Mouse (Mus musculus): ENCODE results near the gene BC030867. TPM values are rescaled to one million over a fixed set of nuclear protein-coding genes. Genes with fewer than 3 reads are reported as not detected.
"Not testable (repeated sequence)": the region's sequence is repeated elsewhere in the genome, so short reads cannot be mapped to it uniquely, and the experiment has no call there.

The BC030867 gene
- polyA plus RNA-seq, 1 experiment from 2014 or later: 13.5 TPM

GRCm38 (mm10) chr11:102258095-102258494 is 9.4 kb downstream of the BC030867 start:
- H3K9me3 ChIP-seq: no peaks in the 10 kb centered on the region
- H3K36me3 ChIP-seq: peaks cover 63% of the 10 kb centered on the region
- no peaks in the 10 kb centered on the region for H3K27me3 ChIP-seq (replicated peaks)
- H3K9ac ChIP-seq: no peak overlapping the region
- peaks cover 27% of the 10 kb centered on the region for H3K4me1 ChIP-seq
- no peak overlapping the region for H3K4me3 ChIP-seq
- ATAC-seq (ENCODE audit: extremely low read depth, insufficient number of reproducible peaks, low FRiP score, low TSS enrichment): no peak
- H3K27ac ChIP-seq (replicated peaks): no peak overlapping the region
- 56% methylated on average over 6 of the region's 6 CpGs for WGBS
- no peak overlapping the region for H3K4me2 ChIP-seq

- Histone ChIP-seq H3K27ac (replicated peaks) (no peak overlapping the region), H3K36me3 (peaks cover 67% of the 10 kb centered on the region), H3K27me3 (replicated peaks) (no peaks in the 10 kb centered on the region), H3K4me2 (no peak overlapping the region), H3K4me1 (peaks cover 27% of the 10 kb centered on the region), H3K9ac (no peak overlapping the region), H3K4me3 (no peak overlapping the region), H3K9me3 (no peaks in the 10 kb centered on the region)
- 86% methylated on average over 3 of the region's 3 CpGs for WGBS
- ATAC-seq (ENCODE audit: extremely low read depth, insufficient number of reproducible peaks, low FRiP score, low TSS enrichment): no peak
These were observed 9.8 kb downstream of the BC030867 start for GRCm38 (mm10) chr11:102258521-102258920.

- H3K9ac ChIP-seq: 0 out of 2 replicates have a peak overlapping the region, but pooled peaks have one; percentile 10
- no peak for ATAC-seq (ENCODE audit: extremely low read depth, insufficient number of reproducible peaks, low FRiP score, low TSS enrichment)
- peaks cover 49% of the 10 kb centered on the region for H3K36me3 ChIP-seq
- no peaks in the 10 kb centered on the region for H3K27me3 ChIP-seq (replicated peaks)
- H3K27ac ChIP-seq (replicated peaks): no peak overlapping the region
- peaks cover 11% of the 10 kb centered on the region for H3K4me1 ChIP-seq
- no peaks in the 10 kb centered on the region for H3K9me3 ChIP-seq
- no peak overlapping the region for H3K4me2 ChIP-seq
- H3K4me3 ChIP-seq: no peak overlapping the region
- 86% methylated on average over 7 of the region's 7 CpGs for WGBS
These were observed 14.5 kb downstream of the BC030867 start for GRCm38 (mm10) chr11:102263211-102263610.

GRCm38 (mm10) chr11:102265816-102266215 is 17.1 kb downstream of the BC030867 start:
- H3K27me3 ChIP-seq (replicated peaks): no peaks in the 10 kb centered on the region
- peaks cover 17% of the 10 kb centered on the region for H3K4me1 ChIP-seq
- no peaks in the 10 kb centered on the region for H3K9me3 ChIP-seq
- H3K4me3 ChIP-seq: no peak overlapping the region
- WGBS: 59% methylated on average over 14 of the region's 14 CpGs
- ATAC-seq (ENCODE audit: extremely low read depth, insufficient number of reproducible peaks, low FRiP score, low TSS enrichment): no peak
- no peak overlapping the region for H3K4me2 ChIP-seq
- peaks cover 27% of the 10 kb centered on the region for H3K36me3 ChIP-seq
- H3K9ac ChIP-seq: no peak overlapping the region
- H3K27ac ChIP-seq (replicated peaks): no peak overlapping the region

GRCm38 (mm10) chr11:102266631-102267355 is 18.1 kb downstream of the BC030867 start:
- WGBS: 86% methylated on average over 8 of the region's 8 CpGs
- no peaks in the 10 kb centered on the region for H3K9me3 ChIP-seq
- H3K4me3 ChIP-seq: no peak overlapping the region
- H3K4me2 ChIP-seq: no peak overlapping the region
- peaks cover 17% of the 10 kb centered on the region for H3K4me1 ChIP-seq
- H3K36me3 ChIP-seq: peaks cover 21% of the 10 kb centered on the region
- H3K27me3 ChIP-seq (replicated peaks): no peaks in the 10 kb centered on the region
- no peak overlapping the region for H3K27ac ChIP-seq (replicated peaks)
- 0 out of 2 replicates have a peak overlapping the region, but pooled peaks have one; percentile 37 for H3K9ac ChIP-seq
- ATAC-seq (ENCODE audit: extremely low read depth, insufficient number of reproducible peaks, low FRiP score, low TSS enrichment): no peak

GRCm38 (mm10) chr11:102267480-102267879 is 18.8 kb downstream of the BC030867 start:
- ATAC-seq (ENCODE audit: extremely low read depth, insufficient number of reproducible peaks, low FRiP score, low TSS enrichment): no peak
- peak overlapping the region; percentile 9; the same call in 1 of the 2 replicates for H3K4me2 ChIP-seq

GRCm38 (mm10) chr11:102268520-102269244 is 20.0 kb downstream of the BC030867 start, which contains the start of gene Asb16:
Gene Asb16, plus strand, starts transcription at chr11:102268743.
- Histone ChIP-seq H3K4me2 (peak within 1 kb of the TSS; percentile 9; the same call in 1 of the 2 replicates), H3K4me3 (no peak within 1 kb of the TSS), H3K4me1 (peaks cover 17% of the 10 kb centered on the region), H3K27ac (replicated peaks) (0 out of 2 replicates have a peak within 1 kb of the TSS, but pooled peaks have one; percentile 28), H3K9ac (peak within 1 kb of the TSS; percentile 37; the same call in 1 of the 2 replicates), H3K27me3 (replicated peaks) (no peaks in the 10 kb centered on the region; the same call in 1 of the 2 replicates), H3K36me3 (peaks cover 4% of the 10 kb centered on the region; the same call in 1 of the 2 replicates), H3K9me3 (no peaks in the 10 kb centered on the region)
- no peak for ATAC-seq (ENCODE audit: extremely low read depth, insufficient number of reproducible peaks, low FRiP score, low TSS enrichment)
- 82% methylated on average over 12 of the region's 12 CpGs for WGBS

More at GRCm38 (mm10) chr11:102267480-102267879, 18.8 kb downstream of the BC030867 start:
- H3K4me3 ChIP-seq: no peak overlapping the region
- 4% methylated on average over 11 of the region's 11 CpGs for whole genome bisulfite sequencing
- no peak overlapping the region for H3K27ac ChIP-seq (replicated peaks)
- 0 out of 2 replicates have a peak overlapping the region, but pooled peaks have one; percentile 37 for H3K9ac ChIP-seq
- peaks cover 14% of the 10 kb centered on the region for H3K36me3 ChIP-seq
- no peaks in the 10 kb centered on the region; the same call in 1 of the 2 replicates for H3K27me3 ChIP-seq (replicated peaks)
- peaks cover 17% of the 10 kb centered on the region for H3K4me1 ChIP-seq
- no peaks in the 10 kb centered on the region for H3K9me3 ChIP-seq

- Histone ChIP-seq H3K4me3 (peak overlapping the region; percentile 51), H3K9me3 (no peaks in the 10 kb centered on the region), H3K9ac (peak overlapping the region; percentile 80), H3K36me3 (no peaks in the 10 kb centered on the region), H3K4me1 (peaks cover 12% of the 10 kb centered on the region), H3K27me3 (replicated peaks) (peaks cover 10% of the 10 kb centered on the region), H3K4me2 (peak overlapping the region; percentile 79), H3K27ac (replicated peaks) (no peak overlapping the region)
- WGBS: 2% methylated on average over 33 of the region's 33 CpGs
- ATAC-seq (ENCODE audit: extremely low read depth, insufficient number of reproducible peaks, low FRiP score, low TSS enrichment): peak; percentile 46; the same call in 1 of the 2 replicates
These were observed 27.8 kb downstream of the BC030867 start for GRCm38 (mm10) chr11:102276411-102276915.

- peaks cover 12% of the 10 kb centered on the region for H3K4me1 ChIP-seq
- H3K27ac ChIP-seq (replicated peaks): no peak overlapping the region
- no peak for ATAC-seq (ENCODE audit: extremely low read depth, insufficient number of reproducible peaks, low FRiP score, low TSS enrichment)
- no peak overlapping the region for H3K4me3 ChIP-seq
- no peaks in the 10 kb centered on the region for H3K36me3 ChIP-seq
- H3K9me3 ChIP-seq: no peaks in the 10 kb centered on the region
- no peak overlapping the region for H3K9ac ChIP-seq
- H3K27me3 ChIP-seq (replicated peaks): peaks cover 10% of the 10 kb centered on the region
- 61% methylated on average over 10 of the region's 12 CpGs for WGBS
- H3K4me2 ChIP-seq: no peak overlapping the region
These were observed 29.1 kb downstream of the BC030867 start for GRCm38 (mm10) chr11:102277754-102278153.

GRCm38 (mm10) chr11:102279595-102279994 is 30.9 kb downstream of the BC030867 start:
- no peak overlapping the region for H3K9ac ChIP-seq
- 86% methylated on average over 3 of the region's 3 CpGs for WGBS

GRCm38 (mm10) chr11:102280267-102280666 is 31.6 kb downstream of the BC030867 start:
- WGBS: 67% methylated on average over 6 of the region's 6 CpGs
- not testable (repeated sequence) for H3K9ac ChIP-seq; H3K9me3 ChIP-seq; ATAC-seq (ENCODE audit: extremely low read depth, insufficient number of reproducible peaks, low FRiP score, low TSS enrichment); H3K4me2 ChIP-seq; H3K36me3 ChIP-seq; H3K27ac ChIP-seq (replicated peaks); H3K4me3 ChIP-seq
- Histone ChIP-seq H3K4me1 (peaks cover 12% of the 10 kb centered on the region), H3K27me3 (replicated peaks) (peaks cover 10% of the 10 kb centered on the region)

More at GRCm38 (mm10) chr11:102279595-102279994, 30.9 kb downstream of the BC030867 start:
- no peak for ATAC-seq (ENCODE audit: extremely low read depth, insufficient number of reproducible peaks, low FRiP score, low TSS enrichment)
- Histone ChIP-seq H3K27me3 (replicated peaks) (peaks cover 10% of the 10 kb centered on the region), H3K4me1 (peaks cover 12% of the 10 kb centered on the region), H3K4me3 (no peak overlapping the region), H3K27ac (replicated peaks) (no peak overlapping the region), H3K36me3 (no peaks in the 10 kb centered on the region), H3K9me3 (no peaks in the 10 kb centered on the region), H3K4me2 (no peak overlapping the region)
